Mouse (Mus musculus): ENCODE measurements around the gene Fmo9. TPM values are rescaled to one million over a fixed set of nuclear protein-coding genes. Genes with fewer than 3 reads are reported as not detected.

Gene Fmo9
- polyA plus RNA-seq (2014; fragmentation: Illumina TruSeq; extraction: RNeasy Lipid Tissue Mini Kit (QIAGEN cat#74804); ENCODE audit: low read depth, low replicate concordance) = not detected

DNA sequence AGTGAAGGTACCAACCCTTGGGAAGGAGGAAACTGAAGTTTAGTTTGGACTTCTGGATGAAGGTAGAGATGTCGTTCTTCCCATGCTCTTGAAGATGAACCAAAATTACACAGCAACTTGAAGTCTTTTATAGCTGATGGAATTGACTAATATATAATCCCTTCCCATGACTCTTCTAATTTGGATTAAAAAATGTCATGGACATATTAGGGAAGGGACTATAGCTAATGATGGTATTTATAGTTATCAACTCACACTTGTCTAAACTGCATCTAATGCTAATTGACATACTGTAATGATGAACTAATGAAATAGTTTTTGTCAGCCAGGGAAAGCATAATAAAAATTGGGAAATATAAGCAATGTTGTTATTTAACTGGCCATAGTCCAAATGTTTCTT, at the start of gene Fmo9:
Fmo9 (minus strand) TSS at position 101 of the 400 bp plus-strand sequence.

DNA sequence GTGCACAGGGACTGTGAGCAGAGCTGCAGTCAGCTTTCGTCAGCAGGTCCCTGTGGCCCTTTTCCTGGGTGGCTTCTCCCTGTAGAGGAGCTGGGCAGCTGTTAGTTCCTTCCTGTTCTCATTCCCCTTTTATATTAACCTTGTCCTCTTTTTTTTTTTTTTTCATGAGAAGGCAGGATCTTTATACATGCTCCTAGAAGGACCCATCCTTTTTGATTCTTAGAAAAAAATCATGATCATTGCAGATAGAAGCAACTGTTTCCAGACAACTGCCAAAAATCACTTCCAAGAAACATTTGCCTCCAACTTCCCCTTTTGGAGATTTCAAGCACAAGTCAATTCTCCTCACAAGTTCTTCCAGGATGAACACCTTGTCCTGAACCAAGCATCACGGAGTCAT, 34.1 kb downstream of the Fmo9 start, which contains the start of gene Gm4847:
Gm4847 (minus strand) TSS at position 101 of the 400 bp plus-strand sequence.

Other genes with a start within 250 kb of the Fmo9 start
- gene Gm4846, start 184.3 kb downstream of the Fmo9 start, polyA plus RNA-seq (2014; fragmentation: Illumina TruSeq; extraction: RNeasy Lipid Tissue Mini Kit (QIAGEN cat#74804); ENCODE audit: low read depth, low replicate concordance) = not detected
- not detected for gene Gm4847, start 34.2 kb downstream of the Fmo9 start, polyA plus RNA-seq (2014; fragmentation: Illumina TruSeq; extraction: RNeasy Lipid Tissue Mini Kit (QIAGEN cat#74804); ENCODE audit: low read depth, low replicate concordance)

Data from liver, adult 10 weeks (tissue).